Mouse (Mus musculus): ENCODE measurements around the gene P3h1. TPM values are rescaled to one million over a fixed set of nuclear protein-coding genes. Genes with fewer than 3 reads are reported as not detected.

P3h1 gene
- polyA plus RNA-seq, 1 experiment from 2014 or later = 34.9 TPM

DNA sequence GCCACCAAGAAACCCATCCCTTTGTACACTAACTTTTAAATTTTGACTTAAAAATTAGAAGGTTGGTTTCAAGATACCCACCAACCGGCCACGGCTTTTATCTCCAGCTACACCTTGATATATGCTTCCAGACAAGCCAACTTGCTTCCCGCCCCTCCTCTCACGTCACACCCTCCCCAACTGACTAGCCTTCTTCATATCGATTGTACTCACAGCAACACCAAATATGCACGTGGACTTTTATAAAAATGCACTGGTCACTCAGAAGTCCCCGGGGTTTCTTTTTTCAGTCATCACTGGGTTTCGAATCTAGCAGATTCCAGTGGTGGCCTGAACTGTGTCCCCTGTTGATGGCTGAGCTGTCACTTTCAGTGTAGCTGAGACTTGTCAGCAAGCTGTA, 42.1 kb upstream of the P3h1 start:
- Histone ChIP-seq H3K27ac (no peak overlapping the region), H3K27me3 (ENCODE audit: insufficient read depth, low read length) (no peaks in the 10 kb centered on the region), H3K4me1 (replicated peaks; ENCODE audit: insufficient read depth, low read length) (no peaks in the 10 kb centered on the region; the same call in 1 of the 2 replicates), H3K36me3 (ENCODE audit: insufficient read depth, low read length) (no peaks in the 10 kb centered on the region), H3K4me3 (replicated peaks; ENCODE audit: low read depth, low read length) (no peak overlapping the region), H3K4me2 (ENCODE audit: low read length) (no peak overlapping the region), H3K9ac (ENCODE audit: low read depth, low read length) (no peak overlapping the region), H3K9me3 (replicated peaks; ENCODE audit: low read length) (no peaks in the 10 kb centered on the region)
- TF ChIP-seq CTCF (IDR thresholded peaks at IDR 0.05; ENCODE audit: low read depth) = no peak
- DNase-seq (ENCODE audit: low spot score) (no peak), ATAC-seq (replicated peaks; ENCODE audit: low FRiP score, low read depth) (no peak)
- WGBS = 83% methylated on average over 8 of the region's 8 CpGs

DNA sequence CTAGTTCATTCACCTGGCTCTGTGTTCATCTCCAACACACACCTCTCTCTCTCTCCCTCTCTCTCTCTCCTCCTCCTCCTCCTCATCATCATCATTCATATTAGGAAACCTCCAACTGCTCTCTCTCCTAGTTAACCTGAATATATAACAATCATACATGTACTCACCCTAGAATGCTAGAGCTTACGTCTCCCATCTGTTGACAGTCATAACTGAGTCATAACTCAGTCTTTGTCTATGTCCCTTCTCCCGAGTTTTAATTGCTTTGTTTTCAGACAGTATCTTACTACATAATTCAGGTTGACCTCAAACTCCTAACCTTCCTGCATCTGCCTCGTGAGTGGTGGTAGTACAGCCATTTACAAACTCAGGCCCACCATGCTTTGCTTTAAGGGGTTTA, 41.4 kb upstream of the P3h1 start:
- no peak for TF ChIP-seq CTCF (IDR thresholded peaks at IDR 0.05; ENCODE audit: low read depth)
- Histone ChIP-seq H3K27me3 (ENCODE audit: insufficient read depth, low read length) (no peaks in the 10 kb centered on the region), H3K4me1 (replicated peaks; ENCODE audit: insufficient read depth, low read length) (peaks cover 2% of the 10 kb centered on the region), H3K27ac (no peak overlapping the region), H3K4me2 (ENCODE audit: low read length) (no peak overlapping the region), H3K36me3 (ENCODE audit: insufficient read depth, low read length) (no peaks in the 10 kb centered on the region), H3K4me3 (replicated peaks; ENCODE audit: low read depth, low read length) (no peak overlapping the region), H3K9ac (ENCODE audit: low read depth, low read length) (no peak overlapping the region), H3K9me3 (replicated peaks; ENCODE audit: low read length) (no peaks in the 10 kb centered on the region)
- no peak for ATAC-seq (replicated peaks; ENCODE audit: low FRiP score, low read depth)
- 68% methylated on average over 3 of the region's 3 CpGs for WGBS
- DNase-seq (ENCODE audit: low spot score) = no peak

DNA sequence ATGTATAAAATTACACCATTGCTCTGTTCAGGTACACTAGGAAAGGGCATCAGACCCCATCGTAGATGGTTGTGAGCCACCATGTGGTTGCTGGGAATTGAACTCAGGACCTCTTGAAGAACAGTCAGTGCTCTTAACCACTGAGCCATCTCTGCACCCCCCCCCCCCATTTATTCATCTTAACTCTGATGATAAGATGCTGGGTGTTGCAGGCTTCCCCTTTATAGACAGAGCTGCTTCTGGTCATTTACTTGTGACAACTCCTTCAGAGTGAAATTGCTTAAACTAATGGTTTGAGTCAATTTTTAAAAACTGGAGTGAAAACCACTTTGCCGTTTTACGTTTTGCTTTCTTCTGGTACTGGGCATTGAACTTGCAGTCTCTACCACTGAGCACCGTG, 40.0 kb upstream of the P3h1 start:
- 86% methylated on average over 4 of the region's 4 CpGs for WGBS
- H3K4me2 ChIP-seq (ENCODE audit: low read length) = no peak overlapping the region
- no peaks in the 10 kb centered on the region for H3K36me3 ChIP-seq (ENCODE audit: insufficient read depth, low read length)
- no peaks in the 10 kb centered on the region for H3K9me3 ChIP-seq (replicated peaks; ENCODE audit: low read length)
- DNase-seq (ENCODE audit: low spot score) (no peak), ATAC-seq (replicated peaks; ENCODE audit: low FRiP score, low read depth) (no peak)
- H3K9ac ChIP-seq (ENCODE audit: low read depth, low read length) = no peak overlapping the region
- no peak overlapping the region for H3K27ac ChIP-seq
- no peak for TF ChIP-seq CTCF (IDR thresholded peaks at IDR 0.05; ENCODE audit: low read depth)
- H3K27me3 ChIP-seq (ENCODE audit: insufficient read depth, low read length) = no peaks in the 10 kb centered on the region
- H3K4me1 ChIP-seq (replicated peaks; ENCODE audit: insufficient read depth, low read length) = peaks cover 6% of the 10 kb centered on the region
- H3K4me3 ChIP-seq (replicated peaks; ENCODE audit: low read depth, low read length) = no peak overlapping the region

DNA sequence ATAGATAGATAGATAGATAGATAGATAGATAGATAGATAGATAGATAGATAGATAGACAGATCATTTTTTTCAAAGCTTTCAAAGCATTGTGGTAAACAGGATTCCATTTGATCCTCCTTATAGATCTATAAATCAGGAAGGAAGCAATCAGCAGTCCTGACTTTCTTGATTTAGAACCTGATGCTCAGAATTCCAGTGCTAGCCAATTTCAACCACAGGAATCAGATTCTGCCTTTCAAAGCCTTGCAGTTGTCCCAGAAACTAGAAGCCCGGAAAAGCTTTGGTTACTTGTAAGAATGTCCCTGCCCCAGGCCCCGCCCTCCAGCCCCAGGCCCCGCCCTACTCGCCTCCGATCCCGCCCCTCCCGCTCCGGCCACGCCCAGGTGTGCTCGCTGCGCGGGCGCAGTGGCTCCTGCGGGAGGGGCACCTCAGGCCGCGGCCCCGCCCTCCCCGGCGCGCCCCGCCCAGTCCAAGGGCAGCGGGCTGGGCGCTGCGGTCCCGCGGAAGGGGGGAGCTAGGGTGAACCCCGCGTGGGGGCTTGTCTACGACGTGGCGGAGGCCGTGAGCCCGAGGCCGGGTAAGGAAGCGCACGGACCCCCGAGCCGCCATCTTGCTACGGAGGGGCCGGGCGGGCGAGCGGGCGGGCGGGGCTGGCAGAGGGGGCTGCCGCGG, 37.7 kb upstream of the P3h1 start, which contains the start of gene Svbp:
TSS of gene Svbp (plus strand) at position 398 of the 673 bp plus-strand sequence.
- DNase-seq (ENCODE audit: low spot score) (peak; percentile 94), ATAC-seq (replicated peaks; ENCODE audit: low FRiP score, low read depth) (peak; percentile 95)
- peak within 1 kb of the TSS; percentile 57 for H3K4me3 ChIP-seq (replicated peaks; ENCODE audit: low read depth, low read length)
- no peaks in the 10 kb centered on the region for H3K9me3 ChIP-seq (replicated peaks; ENCODE audit: low read length)
- TF ChIP-seq CTCF (IDR thresholded peaks at IDR 0.05; ENCODE audit: low read depth) = no peak
- H3K27me3 ChIP-seq (ENCODE audit: insufficient read depth, low read length) = no peaks in the 10 kb centered on the region
- peak within 1 kb of the TSS; percentile 50 for H3K27ac ChIP-seq
- H3K4me2 ChIP-seq (ENCODE audit: low read length) = peak within 1 kb of the TSS; percentile 68
- 0 out of 2 replicates have a peak, but pooled peaks cover 8% of the 10 kb centered on the region for H3K36me3 ChIP-seq (ENCODE audit: insufficient read depth, low read length)
- H3K9ac ChIP-seq (ENCODE audit: low read depth, low read length) = peak within 1 kb of the TSS; percentile 69
- under 1% methylated on average over 44 of the region's 47 CpGs for WGBS
- peaks cover 6% of the 10 kb centered on the region for H3K4me1 ChIP-seq (replicated peaks; ENCODE audit: insufficient read depth, low read length)

DNA sequence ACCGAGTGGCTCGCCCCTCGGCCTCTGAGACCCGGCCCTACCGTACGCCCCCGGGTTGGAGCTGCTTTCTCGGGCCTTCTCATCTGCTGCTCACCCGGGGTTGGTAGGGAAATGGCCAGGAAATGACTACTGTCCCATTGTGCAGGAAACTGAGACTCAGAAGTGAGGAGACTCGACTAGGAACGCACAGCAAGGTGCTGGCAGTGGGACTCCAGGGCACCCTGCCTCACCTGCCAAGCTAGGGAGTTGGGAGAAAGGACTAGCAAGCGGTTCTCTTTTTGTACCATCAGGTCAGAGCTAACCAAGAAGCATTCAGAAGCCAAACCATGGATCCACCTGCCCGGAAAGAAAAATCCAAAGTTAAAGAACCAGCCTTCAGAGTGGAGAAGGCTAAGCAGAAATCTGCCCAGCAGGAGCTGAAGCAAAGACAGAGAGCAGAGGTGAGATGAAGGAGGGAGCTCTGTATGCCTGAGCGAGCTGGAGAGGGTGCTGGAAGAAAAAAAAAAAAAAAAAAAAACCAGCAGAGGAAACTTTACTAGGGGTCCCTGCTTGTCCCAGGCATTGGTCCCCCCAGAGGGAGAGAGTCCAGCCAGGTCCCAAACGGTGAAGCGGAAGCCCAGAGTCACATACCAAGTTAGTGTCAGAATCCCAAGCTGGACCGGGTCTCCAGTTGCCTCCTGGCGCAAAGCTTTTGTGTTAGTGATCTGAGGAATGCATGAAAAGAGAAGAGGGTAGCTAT, 37.0 kb upstream of the P3h1 start:
- 0 out of 2 replicates have a peak, but pooled peaks cover 8% of the 10 kb centered on the region for H3K36me3 ChIP-seq (ENCODE audit: insufficient read depth, low read length)
- peak overlapping the region; percentile 69 for H3K9ac ChIP-seq (ENCODE audit: low read depth, low read length)
- peak overlapping the region; percentile 68 for H3K4me2 ChIP-seq (ENCODE audit: low read length)
- H3K27me3 ChIP-seq (ENCODE audit: insufficient read depth, low read length) = no peaks in the 10 kb centered on the region
- WGBS = 13% methylated on average over 18 of the region's 18 CpGs
- DNase-seq (ENCODE audit: low spot score) (peak; percentile 9), ATAC-seq (replicated peaks; ENCODE audit: low FRiP score, low read depth) (no peak)
- peak overlapping the region; percentile 57 for H3K4me3 ChIP-seq (replicated peaks; ENCODE audit: low read depth, low read length)
- peaks cover 6% of the 10 kb centered on the region for H3K4me1 ChIP-seq (replicated peaks; ENCODE audit: insufficient read depth, low read length)
- no peaks in the 10 kb centered on the region for H3K9me3 ChIP-seq (replicated peaks; ENCODE audit: low read length)
- no peak for TF ChIP-seq CTCF (IDR thresholded peaks at IDR 0.05; ENCODE audit: low read depth)
- peak overlapping the region; percentile 50 for H3K27ac ChIP-seq

DNA sequence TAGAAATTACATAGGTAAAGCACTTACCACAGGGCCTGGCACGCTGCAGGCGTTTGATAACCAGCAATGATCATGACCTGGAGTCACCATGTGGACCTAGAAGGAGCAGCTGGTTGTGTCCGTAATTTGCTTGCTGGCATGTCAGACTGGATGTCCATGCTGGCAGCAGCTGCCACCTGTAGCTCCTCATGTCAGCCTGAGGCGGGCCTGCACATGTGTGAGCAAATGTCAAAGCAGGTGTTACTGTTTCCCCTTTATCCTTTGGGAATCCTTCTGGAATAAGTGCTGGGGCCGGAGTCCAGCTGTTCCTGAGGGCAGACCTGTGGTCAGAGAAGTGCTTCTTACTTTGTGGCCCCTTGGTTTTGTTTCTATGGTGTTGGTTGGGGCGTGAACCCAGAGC, 34.6 kb upstream of the P3h1 start:
- Histone ChIP-seq H3K36me3 (ENCODE audit: insufficient read depth, low read length) (peaks cover 11% of the 10 kb centered on the region; the same call in 1 of the 2 replicates), H3K4me3 (replicated peaks; ENCODE audit: low read depth, low read length) (no peak overlapping the region), H3K9ac (ENCODE audit: low read depth, low read length) (no peak overlapping the region), H3K9me3 (replicated peaks; ENCODE audit: low read length) (no peaks in the 10 kb centered on the region), H3K4me2 (ENCODE audit: low read length) (no peak overlapping the region), H3K27me3 (ENCODE audit: insufficient read depth, low read length) (no peaks in the 10 kb centered on the region), H3K27ac (no peak overlapping the region), H3K4me1 (replicated peaks; ENCODE audit: insufficient read depth, low read length) (peaks cover 6% of the 10 kb centered on the region)
- DNase-seq (ENCODE audit: low spot score) = no peak
- TF ChIP-seq CTCF (IDR thresholded peaks at IDR 0.05; ENCODE audit: low read depth) = no peak
- 87% methylated on average over 6 of the region's 6 CpGs for WGBS
- no peak for ATAC-seq (replicated peaks; ENCODE audit: low FRiP score, low read depth)
